Mouse (Mus musculus) limb, embryonic 14.5 days (tissue): Measurements from ENCODE around the gene Dnaic1. TPM values are rescaled to one million over a fixed set of nuclear protein-coding genes. Genes with fewer than 3 reads are reported as not detected.
A peak's percentile ranks its signal among the peaks of the same experiment; 100 is the strongest.

ENCODE experiments used
- ATAC-seq: fragments of 200-750 bp; cut with Nextera tagmentation; 2 replicates; pipeline ENCODE4 v1.8.0; 2017; ENCODE audit warnings: low read depth, moderate number of reproducible peaks, moderate TSS enrichment; ENCODE audit not compliant: low FRiP score
- DNase-seq: peaks from one replicate; pipeline ENCODE4 v3.0.0-alpha.2; 2015; ENCODE audit warnings: low spot score
- H3K27ac ChIP-seq: fragments of 300-500 bp; sonication (generic); replicated peaks from 2 replicates; pipeline ENCODE4 v1.5.1; 2014; ENCODE audit warnings: low read depth, mild to moderate bottlenecking, low read length, moderate library complexity, mixed read lengths
- H3K27me3 ChIP-seq: fragments of 300-500 bp; sonication (generic); 2 replicates; pipeline ENCODE4 v1.6.1; 2014; ENCODE audit warnings: low read length, mixed read lengths; ENCODE audit not compliant: control insufficient read depth, insufficient read depth
- H3K36me3 ChIP-seq: fragments of 300-500 bp; sonication (generic); 2 replicates; pipeline ENCODE4 v1.6.1; 2014; ENCODE audit warnings: mild to moderate bottlenecking, low read length, moderate library complexity, mixed read lengths; ENCODE audit not compliant: control insufficient read depth, insufficient read depth
- H3K4me1 ChIP-seq: fragments of 300-500 bp; sonication (generic); 2 replicates; pipeline ENCODE4 v1.6.1; 2014; ENCODE audit warnings: antibody characterized with exemption, low read length, mixed read lengths; ENCODE audit not compliant: control insufficient read depth, insufficient read depth
- H3K4me2 ChIP-seq: fragments of 300-500 bp; sonication (generic); replicated peaks from 2 replicates; pipeline ENCODE4 v1.6.1; 2014; ENCODE audit warnings: low read depth, mild to moderate bottlenecking, low read length, moderate library complexity; ENCODE audit not compliant: severe bottlenecking
- H3K4me3 ChIP-seq: fragments of 300-500 bp; sonication (generic); replicated peaks from 2 replicates; pipeline ENCODE4 v1.5.1; 2014; ENCODE audit warnings: low read length
- H3K9ac ChIP-seq: fragments of 300-500 bp; sonication (generic); 2 replicates; pipeline ENCODE4 v1.6.1; 2014; ENCODE audit warnings: mild to moderate bottlenecking, low read depth, low read length, moderate library complexity; ENCODE audit not compliant: severe bottlenecking
- H3K9me3 ChIP-seq: fragments of 300-500 bp; sonication (generic); 2 replicates; pipeline ENCODE4 v1.6.1; 2016; ENCODE audit warnings: low read length; ENCODE audit not compliant: control insufficient read depth
- POLR2A ChIP-seq: fragments of 200-500 bp; IDR thresholded peaks from 2 replicates; pipeline ENCODE4 v1.8.0; 2012; ENCODE audit warnings: inconsistent platforms, mild to moderate bottlenecking, moderate library complexity, borderline replicate concordance; ENCODE audit not compliant: insufficient read depth, insufficient read length; ENCODE audit errors: extremely low read depth
- WGBS: fragments of 180-500 bp; shearing (Covaris S2); extraction: QIAGEN DNeasy Blood & Tissue Kit; methylation state at CpG from one replicate; pipeline ENCODE4 v1.1.7; 2014; 5-methylcytosine and 5-hydroxymethylcytosine counted together
- polyA plus RNA-seq, 2 experiments: library from polyadenylated mRNA; depleted of rRNA in 1 of 2; stranded (reverse) in 1 of 2; unstranded in 1 of 2; fragments of >200 nt; fragmentation: Nextera tagmentation in 1 of 2; extraction: Ambion mirVana in 1 of 2; gene quantifications; 2 replicates each; pipeline versions ENCODE4 v1.2.1 to v1.2.3; 2012 to 2014

Gene Dnaic1
- polyA plus RNA-seq, 2 experiments, result 0.67 to 0.78 TPM

DNA sequence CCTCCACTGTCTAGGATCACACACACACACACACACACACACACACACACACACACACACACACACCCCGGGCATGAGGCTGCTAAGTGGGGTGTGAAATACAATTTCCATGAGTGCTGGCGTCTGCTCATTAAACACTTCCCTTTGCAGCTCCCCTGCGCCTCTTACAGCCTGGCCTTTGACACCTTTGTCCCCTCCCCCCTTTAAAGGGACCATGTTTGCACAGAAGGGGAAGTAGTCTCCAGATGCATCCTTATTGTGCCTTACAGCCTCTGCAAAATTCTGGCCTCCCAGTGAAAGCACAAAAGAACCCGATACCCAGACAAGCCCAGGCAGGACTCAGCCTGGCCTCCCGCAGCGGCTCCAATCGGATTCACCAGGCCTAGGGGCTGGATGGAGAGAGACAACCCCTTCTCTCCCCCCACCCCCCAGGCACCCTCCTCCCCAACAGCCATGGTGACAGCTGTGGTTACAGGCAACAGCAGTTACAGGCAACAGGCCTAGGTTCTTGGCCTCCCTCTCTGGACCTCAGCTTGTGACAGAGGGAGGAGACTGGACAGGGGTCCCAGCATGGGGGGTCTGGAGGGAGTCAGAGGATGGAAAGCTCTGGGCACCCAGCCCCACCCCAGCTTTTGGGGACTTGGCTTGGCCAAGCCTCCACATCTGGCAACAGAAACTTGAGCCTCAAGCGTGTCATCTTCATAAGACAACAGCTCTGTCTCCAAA is 58.8 kb downstream of the Dnaic1 start:
- H3K27ac ChIP-seq, result no peak overlapping the region; the same call in 1 of the 2 replicates
- ATAC-seq, result peak; percentile 83
- no peak overlapping the region for H3K4me3 ChIP-seq
- 0 out of 2 replicates have a peak overlapping the region, but pooled peaks have one; percentile 1 for H3K4me2 ChIP-seq
- WGBS, result 3% methylated on average over 8 of the region's 8 CpGs
- no peak for TF ChIP-seq POLR2A
- H3K9me3 ChIP-seq, result no peaks in the 10 kb centered on the region
- DNase-seq, result peak; percentile 29
- H3K36me3 ChIP-seq, result no peaks in the 10 kb centered on the region
- peaks cover 19% of the 10 kb centered on the region for H3K27me3 ChIP-seq
- peaks cover 14% of the 10 kb centered on the region for H3K4me1 ChIP-seq
- H3K9ac ChIP-seq, result 0 out of 2 replicates have a peak overlapping the region, but pooled peaks have one; percentile 12

DNA sequence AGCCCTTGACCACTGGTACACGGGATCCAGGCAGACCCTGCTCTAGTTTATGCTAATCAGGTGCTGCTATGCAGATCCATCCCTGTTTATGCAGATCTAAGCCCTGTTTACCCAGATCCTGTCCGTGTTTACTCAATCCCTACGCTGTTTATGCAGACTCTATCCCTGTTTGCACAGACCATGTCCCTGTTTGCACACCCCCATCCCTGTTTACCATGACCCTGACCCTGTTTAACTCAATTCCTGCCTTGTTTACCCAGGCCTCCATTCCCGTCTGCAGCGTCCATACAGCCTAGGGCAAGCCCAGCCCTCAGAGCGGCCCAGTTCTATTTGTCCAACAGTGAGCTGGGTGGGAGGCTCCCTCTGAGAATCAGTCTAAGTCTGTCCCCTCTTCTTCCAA is 60.6 kb downstream of the Dnaic1 start:
- Histone ChIP-seq H3K27me3 (peaks cover 15% of the 10 kb centered on the region), H3K9ac (no peak overlapping the region), H3K4me3 (no peak overlapping the region), H3K27ac (no peak overlapping the region), H3K9me3 (no peaks in the 10 kb centered on the region), H3K4me1 (peaks cover 14% of the 10 kb centered on the region), H3K4me2 (no peak overlapping the region), H3K36me3 (no peaks in the 10 kb centered on the region)
- no peak for ATAC-seq
- TF ChIP-seq POLR2A, result no peak
- WGBS, result 45% methylated on average over 6 of the region's 6 CpGs
- no peak for DNase-seq

GRCm38 (mm10) chr4:41631390-41631789 is 61.8 kb downstream of the Dnaic1 start:
- Histone ChIP-seq H3K9me3 (no peaks in the 10 kb centered on the region), H3K9ac (no peak overlapping the region), H3K27ac (no peak overlapping the region), H3K4me3 (no peak overlapping the region), H3K4me1 (peaks cover 20% of the 10 kb centered on the region), H3K27me3 (peaks cover 15% of the 10 kb centered on the region), H3K36me3 (no peaks in the 10 kb centered on the region), H3K4me2 (no peak overlapping the region)
- WGBS, result 3% methylated on average over 11 of the region's 11 CpGs
- DNase-seq (no peak), ATAC-seq (no peak)
- TF ChIP-seq POLR2A, result no peak

DNA sequence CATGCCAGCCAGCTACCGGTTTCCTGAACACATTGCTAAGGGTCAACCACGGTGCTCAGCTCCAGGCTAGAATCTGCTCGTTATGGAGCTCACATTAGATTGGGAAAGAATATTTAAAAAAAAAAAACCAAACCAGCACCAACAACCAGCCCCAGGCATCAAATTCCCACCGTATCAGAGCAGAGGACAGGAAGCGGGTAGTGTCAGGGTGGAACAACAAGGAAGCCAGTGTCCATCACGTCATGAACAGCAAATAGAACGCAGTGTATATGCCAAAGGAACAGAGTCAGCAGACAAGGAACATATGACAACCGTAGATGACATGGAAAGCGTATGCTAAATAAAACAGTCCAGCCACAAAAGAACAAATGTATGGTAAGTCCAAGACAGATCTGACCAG is 63.4 kb downstream of the Dnaic1 start:
- H3K27ac ChIP-seq, result no peak overlapping the region
- H3K4me1 ChIP-seq, result peaks cover 28% of the 10 kb centered on the region
- peaks cover 15% of the 10 kb centered on the region for H3K27me3 ChIP-seq
- no peak for TF ChIP-seq POLR2A
- no peak overlapping the region for H3K4me2 ChIP-seq
- no peak for ATAC-seq
- WGBS, result 61% methylated on average over 9 of the region's 9 CpGs
- DNase-seq, result no peak
- H3K9me3 ChIP-seq, result no peaks in the 10 kb centered on the region
- H3K4me3 ChIP-seq, result no peak overlapping the region
- H3K9ac ChIP-seq, result no peak overlapping the region
- H3K36me3 ChIP-seq, result no peaks in the 10 kb centered on the region

GRCm38 (mm10) chr4:41634631-41635030 is 65.1 kb downstream of the Dnaic1 start:
- ATAC-seq, result no peak
- H3K27me3 ChIP-seq, result peaks cover 18% of the 10 kb centered on the region
- H3K27ac ChIP-seq, result no peak overlapping the region

More at GRCm38 (mm10) chr4:41634631-41635030, 65.1 kb downstream of the Dnaic1 start:
- DNase-seq, result no peak
- H3K36me3 ChIP-seq, result no peaks in the 10 kb centered on the region
- no peak overlapping the region for H3K4me3 ChIP-seq
- peaks cover 23% of the 10 kb centered on the region for H3K4me1 ChIP-seq
- no peak for TF ChIP-seq POLR2A
- no peaks in the 10 kb centered on the region for H3K9me3 ChIP-seq
- H3K4me2 ChIP-seq, result no peak overlapping the region
- no peak overlapping the region for H3K9ac ChIP-seq
- WGBS, result 81% methylated on average over 8 of the region's 8 CpGs
